Mouse (Mus musculus) kidney, embryonic 16.5 days (tissue): Measurements from ENCODE around the gene Gm5128. TPM values are rescaled to one million over a fixed set of nuclear protein-coding genes. Genes with fewer than 3 reads are reported as not detected.
"Not testable (repeated sequence)": the region's sequence is repeated elsewhere in the genome, so short reads cannot be mapped to it uniquely, and the experiment has no call there.

Experiments used
- ATAC-seq: fragments of 200-750 bp; cut with Nextera tagmentation; 2 replicates; pipeline ENCODE4 v1.8.0; 2017; ENCODE audit warnings: moderate TSS enrichment; ENCODE audit not compliant: low FRiP score, low TSS enrichment
- H3K27ac ChIP-seq: fragments of 300-500 bp; sonication (generic); 2 replicates; pipeline ENCODE4 v1.5.1; 2014; ENCODE audit warnings: low read length
- H3K27me3 ChIP-seq: fragments of 300-500 bp; sonication (generic); 2 replicates; pipeline ENCODE4 v1.6.1; 2014; ENCODE audit warnings: low read length, control low read depth, mixed read lengths; ENCODE audit not compliant: insufficient read depth
- H3K36me3 ChIP-seq: fragments of 300-500 bp; sonication (generic); 2 replicates; pipeline ENCODE4 v1.6.1; 2014; ENCODE audit warnings: low read length, control low read depth, mixed read lengths; ENCODE audit not compliant: insufficient read depth
- H3K4me1 ChIP-seq: fragments of 300-500 bp; sonication (generic); 2 replicates; pipeline ENCODE4 v1.6.1; 2014; ENCODE audit warnings: low read length, control low read depth, mixed read lengths; ENCODE audit not compliant: insufficient read depth
- H3K4me2 ChIP-seq: fragments of 300-500 bp; sonication (generic); replicated peaks from 2 replicates; pipeline ENCODE4 v1.6.1; 2014; ENCODE audit warnings: low read depth, low read length
- H3K4me3 ChIP-seq: fragments of 300-500 bp; sonication (generic); 2 replicates; pipeline ENCODE4 v1.5.1; 2014; ENCODE audit warnings: mild to moderate bottlenecking, low read length
- H3K9ac ChIP-seq: fragments of 300-500 bp; sonication (generic); replicated peaks from 2 replicates; pipeline ENCODE4 v1.6.1; 2014; ENCODE audit warnings: low read length
- H3K9me3 ChIP-seq: fragments of 300-500 bp; sonication (generic); 2 replicates; pipeline ENCODE4 v1.6.1; 2016; ENCODE audit warnings: low read length, control low read depth
- WGBS: fragments of 180-500 bp; shearing (Covaris S2); extraction: QIAGEN DNeasy Blood & Tissue Kit; methylation state at CpG from one replicate; pipeline ENCODE4 v1.1.7; 2014; 5-methylcytosine and 5-hydroxymethylcytosine counted together
- polyA plus RNA-seq: library from polyadenylated mRNA; unstranded; fragments of >200 nt; fragmentation: Nextera tagmentation; extraction: Ambion mirVana; gene quantifications from 2 replicates; pipeline ENCODE4 v1.2.1, GENCODE M21; 2015

Gene Gm5128
- polyA plus RNA-seq = not detected in 2 replicates

GRCm38 (mm10) chrX:135372984-135373383 lies at the start of gene Gm5128:
Gene Gm5128, plus strand, starts transcription at chrX:135373284.
- H3K4me3 ChIP-seq = not testable (repeated sequence)

GRCm38 (mm10) chrX:135360685-135361084 lies 12.4 kb upstream of the Gm5128 start:
- WGBS = 34% methylated on average over 2 of the region's 6 CpGs
- H3K27me3 ChIP-seq, ATAC-seq: not testable (repeated sequence)

More at GRCm38 (mm10) chrX:135372984-135373383, at the start of gene Gm5128:
- H3K27me3 ChIP-seq, H3K36me3 ChIP-seq, H3K27ac ChIP-seq, H3K4me1 ChIP-seq, H3K4me2 ChIP-seq, H3K9ac ChIP-seq, ATAC-seq, H3K9me3 ChIP-seq: not testable (repeated sequence)
- no CpG with 5 or more reads among the region's 15 CpGs for WGBS

GRCm38 (mm10) chrX:135361943-135362342 lies 11.1 kb upstream of the Gm5128 start:
- H3K4me3 ChIP-seq, H3K4me2 ChIP-seq, H3K27ac ChIP-seq, H3K9ac ChIP-seq, H3K27me3 ChIP-seq, H3K9me3 ChIP-seq, H3K36me3 ChIP-seq, ATAC-seq, H3K4me1 ChIP-seq: not testable (repeated sequence)
- WGBS = no CpG with 5 or more reads among the region's 4 CpGs

More at GRCm38 (mm10) chrX:135360685-135361084, 12.4 kb upstream of the Gm5128 start:
- H3K9me3 ChIP-seq, H3K4me1 ChIP-seq, H3K4me2 ChIP-seq, H3K27ac ChIP-seq, H3K9ac ChIP-seq, H3K4me3 ChIP-seq, H3K36me3 ChIP-seq: not testable (repeated sequence)

- not testable (repeated sequence) for H3K27ac ChIP-seq, H3K9me3 ChIP-seq, H3K4me1 ChIP-seq, ATAC-seq, H3K9ac ChIP-seq, H3K4me2 ChIP-seq, H3K27me3 ChIP-seq, H3K4me3 ChIP-seq, H3K36me3 ChIP-seq
- WGBS = no CpG with 5 or more reads among the region's 3 CpGs
Measured at GRCm38 (mm10) chrX:135403578-135403977, 30.5 kb downstream of the Gm5128 start.

- H3K27ac ChIP-seq, H3K36me3 ChIP-seq, H3K4me1 ChIP-seq, H3K9ac ChIP-seq, H3K9me3 ChIP-seq, H3K27me3 ChIP-seq, ATAC-seq, H3K4me3 ChIP-seq, H3K4me2 ChIP-seq: not testable (repeated sequence)
- WGBS = 47% methylated on average over 3 of the region's 7 CpGs
Measured at GRCm38 (mm10) chrX:135421203-135421602, 48.1 kb downstream of the Gm5128 start.

- H3K9ac ChIP-seq, H3K9me3 ChIP-seq, H3K4me2 ChIP-seq, H3K36me3 ChIP-seq, ATAC-seq, H3K27ac ChIP-seq, H3K27me3 ChIP-seq, H3K4me3 ChIP-seq, H3K4me1 ChIP-seq: not testable (repeated sequence)
Measured at GRCm38 (mm10) chrX:135421824-135422223, 48.7 kb downstream of the Gm5128 start.

GRCm38 (mm10) chrX:135422473-135422872 lies 49.4 kb downstream of the Gm5128 start:
- not testable (repeated sequence) for H3K36me3 ChIP-seq, H3K9me3 ChIP-seq, ATAC-seq, H3K4me1 ChIP-seq, H3K4me2 ChIP-seq, H3K27ac ChIP-seq, H3K4me3 ChIP-seq, H3K27me3 ChIP-seq, H3K9ac ChIP-seq
- WGBS = no CpG with 5 or more reads among the region's 4 CpGs

Other genes with a start within 250 kb of the Gm5128 start
- gene Gm15023, start 195.7 kb upstream of the Gm5128 start, polyA plus RNA-seq = not detected in 2 replicates
- 0.24 and 0.53 TPM in 2 replicates for gene Tceal6, start 162.6 kb upstream of the Gm5128 start, polyA plus RNA-seq
- not detected in 2 replicates for gene Pramel3, start 71.0 kb upstream of the Gm5128 start, polyA plus RNA-seq
- gene Gm7903, start 60.6 kb downstream of the Gm5128 start, polyA plus RNA-seq = not detected in 2 replicates
- gene AV320801, start 121.3 kb downstream of the Gm5128 start, polyA plus RNA-seq = not detected in 2 replicates
- not detected in 2 replicates for gene Nxf7, start 225.5 kb downstream of the Gm5128 start, polyA plus RNA-seq